Comparison of ENCODE assay signal across 8 mouse cellular contexts in the genomic region with DNA sequence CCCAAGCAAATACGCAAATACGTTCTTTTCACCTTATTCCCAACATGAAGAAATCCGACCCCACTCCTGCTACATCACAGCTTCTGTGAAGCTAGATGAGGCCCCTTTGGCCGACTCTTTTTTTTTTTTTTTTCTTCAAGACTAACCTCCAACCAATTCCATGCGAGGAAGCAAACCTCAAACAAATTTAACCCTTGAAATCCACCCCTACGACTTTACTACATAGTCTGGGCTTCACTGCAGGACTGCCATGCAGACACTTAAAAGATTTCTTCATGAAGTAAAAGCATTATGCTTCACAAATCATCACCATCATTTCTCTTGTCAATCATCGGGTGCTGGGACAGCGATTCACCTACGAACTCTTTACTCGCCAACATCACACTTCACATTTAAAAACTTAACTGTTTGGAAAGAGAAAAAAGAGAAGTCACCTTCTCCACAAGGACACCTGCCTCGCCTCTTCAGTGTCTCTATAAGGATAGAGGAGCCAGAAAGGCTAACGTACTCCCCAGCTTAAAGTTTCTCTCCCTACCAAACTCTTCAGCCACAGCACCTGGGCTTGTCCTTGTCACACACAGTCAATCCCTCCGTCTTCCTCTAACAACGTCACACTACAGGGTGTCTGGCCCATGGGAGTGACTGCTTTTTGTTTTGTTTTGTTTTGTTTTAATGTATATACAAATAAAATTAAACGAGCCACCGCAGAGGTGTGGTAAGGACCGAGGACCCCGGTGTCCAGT. TPM values are rescaled to one million over a fixed set of nuclear protein-coding genes. Genes with fewer than 3 reads are reported as not detected.
DNase-seq lines count a peak whose midpoint lies in the region; ATAC-seq and TF ChIP-seq lines count a peak whose summit lies in the region.

No protein-coding gene starts in this region.

- peak overlapping the region; percentile 83 for H3K4me3 ChIP-seq in lung, embryonic 14.5 days (ENCODE audit: low read depth, low read length)
- H3K4me3 ChIP-seq in cortical plate, adult 2 months (ENCODE audit: insufficient read depth, low read length), result peak overlapping the region; percentile 94
- peak overlapping the region; percentile 95 for H3K4me3 ChIP-seq in hindbrain, embryonic 16.5 days (ENCODE audit: low read length)

- peaks cover 3% of the 10 kb centered on the region; the same call in 1 of the 2 replicates for H3K27me3 ChIP-seq in lung, embryonic 14.5 days (ENCODE audit: insufficient read depth, low read length)
- H3K27me3 ChIP-seq in hindbrain, embryonic 16.5 days (replicated peaks; ENCODE audit: control insufficient read depth, insufficient read depth, low read length), result no peaks in the 10 kb centered on the region

- DNase-seq in lung, embryonic 14.5 days, result peak; percentile 35
- DNase-seq in lung, postnatal 14 days, result no peak
- peak; percentile 43 for DNase-seq in naive thymus-derived CD4-positive, alpha-beta T cell, adult 2 months (ENCODE audit: low read depth)
- DNase-seq in left cerebral cortex, postnatal 4 days, result no peak
- no peak for DNase-seq in spleen, postnatal 14 days (ENCODE audit: low spot score in 2 of 2)
- no peak for DNase-seq in cerebellum, postnatal 4 days (ENCODE audit: low spot score in 2 of 2)

- peak overlapping the region; percentile 83 for H3K9ac ChIP-seq in lung, embryonic 14.5 days
- peak overlapping the region; percentile 97 for H3K9ac ChIP-seq in hindbrain, embryonic 16.5 days (ENCODE audit: low read depth, low read length)

- no peak for TF ChIP-seq POLR2A in cortical plate, adult 2 months (IDR thresholded peaks at IDR 0.05; ENCODE audit: extremely low read depth, insufficient read depth, low read length)

- H3K4me1 ChIP-seq in lung, embryonic 14.5 days (ENCODE audit: insufficient read depth), result 0 out of 2 replicates have a peak, but pooled peaks cover 5% of the 10 kb centered on the region
- peaks cover 10% of the 10 kb centered on the region; the same call in 1 of the 2 replicates for H3K4me1 ChIP-seq in cortical plate, adult 2 months (ENCODE audit: control insufficient read depth, insufficient read depth, low read length)
- H3K4me1 ChIP-seq in hindbrain, embryonic 16.5 days (ENCODE audit: control insufficient read depth, insufficient read depth, low read depth, low read length), result peaks cover 16% of the 10 kb centered on the region

- no peaks in the 10 kb centered on the region for H3K9me3 ChIP-seq in lung, embryonic 14.5 days (ENCODE audit: low read depth, low read length)
- H3K9me3 ChIP-seq in hindbrain, embryonic 16.5 days (ENCODE audit: control insufficient read depth, low read length), result no peaks in the 10 kb centered on the region

- no peak for TF ChIP-seq CTCF in lung, embryonic 14.5 days (IDR thresholded peaks at IDR 0.05; ENCODE audit: low read depth)
- no peak for TF ChIP-seq CTCF in cortical plate, adult 2 months (IDR thresholded peaks at IDR 0.05; ENCODE audit: extremely low read depth, insufficient read depth, low read length)

- peak overlapping the region; percentile 77 for H3K4me2 ChIP-seq in lung, embryonic 14.5 days
- H3K4me2 ChIP-seq in hindbrain, embryonic 16.5 days (ENCODE audit: low read length), result peak overlapping the region; percentile 65

- peak; percentile 16; the same call in 1 of the 2 replicates for ATAC-seq in lung, embryonic 14.5 days (ENCODE audit: insufficient read depth)
- no peak for ATAC-seq in hindbrain, embryonic 16.5 days

- H3K36me3 ChIP-seq in lung, embryonic 14.5 days (ENCODE audit: insufficient read depth), result no peaks in the 10 kb centered on the region
- H3K36me3 ChIP-seq in hindbrain, embryonic 16.5 days (ENCODE audit: control insufficient read depth, insufficient read depth, low read length), result no peaks in the 10 kb centered on the region

- no peak overlapping the region for H3K27ac ChIP-seq in lung, embryonic 14.5 days (ENCODE audit: low read depth)
- no peak overlapping the region for H3K27ac ChIP-seq in cortical plate, adult 2 months (ENCODE audit: insufficient read depth, low read length)
- peak overlapping the region; percentile 96 for H3K27ac ChIP-seq in hindbrain, embryonic 16.5 days (ENCODE audit: low read depth, low read length)

- 9% methylated on average over 18 of the region's 18 CpGs for WGBS in lung, embryonic 14.5 days
- 8% methylated on average over 18 of the region's 18 CpGs for WGBS in hindbrain, embryonic 16.5 days

- intact Hi-C loops in left cerebral cortex, postnatal 4 days (cut with DNase I), result loop anchor here (5.0 to 10.0 kb wide), 2 partner anchors 72 to 201 kb away; no protein-coding TSS in a partner anchor

RNA-seq across cellular contexts. Expression of a gene that starts 1.6 kb away (rescaled TPM):
- 11.4 and 13.1 TPM in 2 replicates for polyA plus RNA-seq in lung, embryonic 14.5 days (2014; fragmentation: Nextera tagmentation; extraction: Ambion mirVana)
- polyA plus RNA-seq in cortical plate, adult 2 months (2012; rRNA removed), result 57.0 and 61.1 TPM in 2 replicates
- 11.5 and 12.4 TPM in 2 replicates for polyA plus RNA-seq in hindbrain, embryonic 16.5 days (2015; fragmentation: Nextera tagmentation; extraction: Ambion mirVana)
- total RNA-seq in left cerebral cortex, postnatal 4 days (2021), result 100 to 1,000 TPM; 102 to 107 TPM

Comparison
In these comparisons a context has a peak if more than half of its experiments do, and no peak if none do; other contexts are left out.
1. DNase-seq: peak in lung, embryonic 14.5 days (single experiment) and naive thymus-derived CD4-positive, alpha-beta T cell, adult 2 months (single experiment); none in lung, postnatal 14 days (single experiment), left cerebral cortex, postnatal 4 days (single experiment), spleen, postnatal 14 days (0 of 2) and cerebellum, postnatal 4 days (0 of 2).
2. Peak in every context shown above with its lines, with median percentiles within 50 percentile points of each other: H3K4me3 ChIP-seq.